Mouse (Mus musculus) left cerebral cortex, postnatal 25 days (tissue): ENCODE data around the gene Shisa8. TPM values are rescaled to one million over a fixed set of nuclear protein-coding genes. Genes with fewer than 3 reads are reported as not detected.

ENCODE experiments used
- DNase-seq, 2 experiments: peaks; one replicate each; pipeline ENCODE4 v3.0.0; 2022; ENCODE audit warnings: low spot score in 2 of 2, mixed read lengths in 1 of 2
- intact Hi-C: fragments of 180-260 bp; cut with DNase I; formaldehyde crosslinking; loops from one replicate; pipeline ENCODE4 v1.15.1; 2025
- total RNA-seq, 2 experiments: library from RNA; stranded (reverse); gene quantifications; 2 replicates each; pipeline ENCODE4 v1.2.3; 2021

Gene Shisa8
- total RNA-seq, 2 experiments from 2014 or later: 2.3 to 4.2 TPM

GRCm38 (mm10) chr15:82184656-82185055, 28.0 kb downstream of the Shisa8 start:
- DNase-seq: no peak
- intact Hi-C loops: no loop called here

DNA sequence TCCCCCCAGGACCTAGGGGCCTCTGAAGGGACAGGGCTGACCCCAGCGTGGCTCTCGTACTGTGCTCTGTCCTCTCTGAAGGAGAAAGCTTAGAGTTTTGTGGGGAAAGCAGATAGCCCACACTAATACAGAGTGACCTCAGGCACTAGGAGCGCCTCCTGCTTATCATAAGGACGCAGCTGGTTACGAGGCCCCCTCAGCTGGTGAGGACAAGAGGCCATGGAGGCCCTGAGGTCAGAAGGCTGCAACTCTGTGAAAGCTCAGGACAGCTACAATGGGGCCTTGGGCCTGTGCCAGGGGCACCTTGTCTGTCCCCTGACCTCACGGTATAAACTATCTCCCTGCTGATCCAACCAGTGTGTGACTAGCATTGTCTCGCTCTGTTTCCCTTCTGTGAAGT, 28.4 kb downstream of the Shisa8 start:
- intact Hi-C loops: no loop called here

GRCm38 (mm10) chr15:82183596-82183995, 29.0 kb downstream of the Shisa8 start:
- intact Hi-C loops: no loop called here
- DNase-seq: no peak

More for the DNA sequence above, 28.4 kb downstream of the Shisa8 start:
- DNase-seq: no peak

DNA sequence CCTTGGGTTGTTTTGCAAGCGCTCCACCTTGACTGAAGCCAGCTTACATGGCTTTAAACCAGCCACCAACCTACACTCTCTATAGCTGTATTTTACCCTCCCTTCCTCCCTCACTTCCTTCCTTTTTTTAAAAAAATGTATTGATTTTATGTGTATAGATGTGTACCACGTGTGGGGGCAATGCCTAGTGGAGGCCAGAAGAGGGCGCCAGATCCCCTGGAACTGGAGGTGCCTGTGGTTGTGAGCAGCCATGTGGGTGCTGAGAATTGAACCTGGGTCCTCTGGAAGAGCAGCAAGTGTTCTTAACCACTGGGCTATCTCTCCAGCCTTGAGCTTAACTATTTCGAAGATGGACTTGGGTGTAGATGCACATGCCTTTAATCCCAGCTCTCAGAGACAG, 30.3 kb downstream of the Shisa8 start:
- no peak for DNase-seq
- intact Hi-C loops: no loop called here

DNA sequence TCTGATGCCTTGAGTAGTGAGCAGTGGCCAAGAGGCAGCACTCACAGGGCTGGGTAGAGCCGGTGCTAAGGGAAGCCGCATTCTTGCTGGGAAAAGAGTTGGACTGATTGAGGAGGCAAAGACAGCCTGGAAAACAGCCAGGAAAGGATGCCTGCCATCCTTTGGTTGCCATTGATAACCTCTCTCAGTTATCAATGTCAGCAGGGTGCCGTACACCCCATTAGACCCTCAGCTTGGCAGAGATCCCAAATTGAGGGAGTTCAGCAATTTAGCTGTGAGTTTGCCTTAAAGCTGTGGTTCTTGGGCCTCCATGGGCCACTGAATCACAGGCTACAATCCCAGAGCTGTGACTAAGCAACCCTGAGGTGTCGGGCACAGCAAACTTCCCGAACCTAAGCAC, 31.5 kb downstream of the Shisa8 start:
- no peak for DNase-seq
- intact Hi-C loops: no loop called here

- no peak for DNase-seq
- intact Hi-C loops: no loop called here
These were observed 34.8 kb downstream of the Shisa8 start for GRCm38 (mm10) chr15:82177743-82178290.

DNA sequence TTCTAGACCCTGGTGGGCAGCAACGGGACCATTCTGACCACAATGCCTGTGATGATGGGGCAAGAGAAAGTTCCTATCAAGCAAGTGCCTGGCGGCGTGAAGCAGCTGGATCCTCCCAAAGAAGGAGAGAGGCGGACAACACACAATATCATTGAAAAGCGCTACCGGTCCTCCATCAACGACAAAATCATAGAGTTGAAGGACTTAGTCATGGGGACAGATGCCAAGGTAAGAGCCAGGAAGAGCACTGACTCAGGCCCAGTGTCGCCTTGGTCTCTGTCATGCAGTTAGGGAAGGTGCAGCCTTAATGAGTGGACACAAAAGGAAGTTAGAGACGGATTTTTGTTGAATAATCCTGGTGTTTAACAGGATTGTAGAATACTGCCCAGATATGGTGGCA, 37.5 kb downstream of the Shisa8 start:
- intact Hi-C loops: no loop called here
- no peak for DNase-seq

GRCm38 (mm10) chr15:82172648-82173047, 40.0 kb downstream of the Shisa8 start:
- intact Hi-C loops: no loop called here
- DNase-seq: no peak

GRCm38 (mm10) chr15:82170437-82171377, 41.9 kb downstream of the Shisa8 start:
- no peak for DNase-seq
- intact Hi-C loops: no loop called here

DNA sequence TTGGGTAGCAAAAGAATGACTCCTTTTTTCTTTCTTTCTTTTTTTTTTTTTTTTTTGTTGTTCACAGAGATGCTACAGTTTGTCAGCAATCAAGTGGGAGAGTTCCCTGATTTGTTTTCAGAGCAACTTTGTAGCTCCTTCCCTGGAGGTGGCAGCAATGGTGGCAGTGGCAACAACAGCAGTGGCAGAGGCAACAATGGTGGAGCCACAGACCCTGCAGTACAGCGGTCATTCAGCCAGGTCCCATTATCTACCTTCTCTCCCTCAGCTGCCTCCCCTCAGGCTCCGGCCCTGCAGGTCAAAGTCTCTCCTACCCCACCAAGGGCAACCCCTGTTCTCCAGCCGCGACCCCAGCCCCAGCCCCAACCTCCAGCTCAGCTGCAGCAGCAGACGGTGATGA, 42.9 kb downstream of the Shisa8 start:
- intact Hi-C loops: no loop called here

DNA sequence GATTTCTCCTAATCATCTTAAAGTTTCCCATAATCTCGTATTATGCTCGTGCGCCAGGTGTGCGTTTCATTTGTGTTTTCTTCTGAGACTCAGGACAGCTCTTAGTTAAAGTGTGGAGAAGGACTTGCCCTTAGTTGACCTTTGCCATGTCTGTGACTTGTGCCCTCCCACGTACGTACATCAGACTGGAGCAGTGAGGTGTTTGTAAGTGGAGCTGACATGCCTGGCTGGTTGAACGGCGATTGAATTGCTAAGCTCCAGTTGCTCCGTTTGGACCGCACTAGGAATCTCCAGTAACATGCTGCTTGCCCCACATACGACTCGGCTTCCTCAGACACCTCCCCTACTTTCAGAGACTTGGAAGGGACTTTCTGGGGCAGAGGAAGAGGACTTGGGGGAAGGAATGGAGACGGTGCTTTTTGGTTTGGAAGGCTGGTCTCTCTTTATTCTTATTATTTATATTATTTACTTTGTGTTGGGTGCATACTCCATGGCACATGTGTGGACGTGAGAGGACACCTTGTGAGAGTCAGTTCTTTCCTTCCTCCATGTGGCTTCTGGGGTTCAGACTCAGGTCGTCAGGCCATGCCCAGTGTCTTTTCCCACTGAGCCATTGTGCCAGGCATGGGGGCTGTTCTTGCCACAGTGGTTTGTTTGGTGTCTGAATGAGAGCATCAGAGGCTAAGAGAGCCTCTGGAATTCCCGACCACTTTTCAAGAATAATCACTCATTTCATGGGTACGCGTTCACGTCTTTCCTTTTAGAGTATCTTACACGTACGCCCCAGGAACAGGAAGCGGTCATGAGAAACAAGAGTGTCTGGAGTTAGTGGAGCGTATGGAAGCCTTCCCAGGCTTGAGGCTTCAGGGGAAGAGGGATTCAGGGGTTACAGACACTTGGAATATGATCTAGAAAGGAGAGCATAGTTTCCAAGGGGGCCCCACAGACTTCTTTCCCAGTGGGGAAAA, 45.1 kb downstream of the Shisa8 start:
- intact Hi-C loops: no loop called here
- DNase-seq: no peak

More for the DNA sequence above, 42.9 kb downstream of the Shisa8 start:
- no peak for DNase-seq

DNA sequence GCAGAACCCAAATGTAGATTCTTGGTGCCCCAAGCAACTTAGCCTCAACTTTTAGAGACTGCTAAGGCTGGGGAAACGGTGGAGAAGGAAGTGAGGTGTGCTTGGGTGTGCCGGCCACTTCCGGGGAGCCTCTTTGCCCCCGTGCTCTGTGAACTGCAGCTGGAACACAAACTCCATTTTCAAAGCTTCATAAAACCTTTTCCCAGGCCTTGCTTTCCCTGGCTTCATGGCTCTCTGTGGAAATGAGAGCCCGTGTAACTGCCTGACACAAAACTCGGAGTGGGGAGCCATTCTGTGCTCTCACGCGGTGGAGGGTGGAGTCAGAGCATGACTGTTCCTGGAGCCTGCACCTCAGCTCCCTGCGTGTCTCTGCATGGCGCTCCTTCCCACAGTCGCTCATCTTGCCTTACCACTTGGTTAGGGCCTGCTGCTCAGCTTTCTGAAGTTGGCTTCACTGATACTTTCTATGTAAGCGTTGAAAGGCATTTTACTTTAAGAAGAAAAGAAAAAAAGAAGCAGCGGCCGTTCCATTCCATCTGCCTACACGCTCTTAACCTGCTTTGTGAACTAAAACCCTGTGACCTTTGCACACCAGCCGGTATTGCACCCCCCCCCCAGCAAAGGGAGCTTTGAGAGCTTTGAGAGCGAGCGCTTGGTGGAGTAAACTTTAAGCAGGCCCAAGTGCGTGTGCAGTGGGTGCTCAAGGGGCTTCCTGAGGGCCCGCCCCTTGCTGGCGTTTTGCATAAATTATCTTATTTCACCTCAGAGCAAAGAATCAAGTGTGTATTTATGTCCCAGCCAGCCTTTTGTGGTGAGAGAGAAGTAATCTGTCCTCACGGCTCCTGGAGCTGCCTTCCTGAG, 46.1 kb downstream of the Shisa8 start:
- intact Hi-C loops: no loop called here
- peak in 1 of 2 experiments; percentile 39 for DNase-seq

DNA sequence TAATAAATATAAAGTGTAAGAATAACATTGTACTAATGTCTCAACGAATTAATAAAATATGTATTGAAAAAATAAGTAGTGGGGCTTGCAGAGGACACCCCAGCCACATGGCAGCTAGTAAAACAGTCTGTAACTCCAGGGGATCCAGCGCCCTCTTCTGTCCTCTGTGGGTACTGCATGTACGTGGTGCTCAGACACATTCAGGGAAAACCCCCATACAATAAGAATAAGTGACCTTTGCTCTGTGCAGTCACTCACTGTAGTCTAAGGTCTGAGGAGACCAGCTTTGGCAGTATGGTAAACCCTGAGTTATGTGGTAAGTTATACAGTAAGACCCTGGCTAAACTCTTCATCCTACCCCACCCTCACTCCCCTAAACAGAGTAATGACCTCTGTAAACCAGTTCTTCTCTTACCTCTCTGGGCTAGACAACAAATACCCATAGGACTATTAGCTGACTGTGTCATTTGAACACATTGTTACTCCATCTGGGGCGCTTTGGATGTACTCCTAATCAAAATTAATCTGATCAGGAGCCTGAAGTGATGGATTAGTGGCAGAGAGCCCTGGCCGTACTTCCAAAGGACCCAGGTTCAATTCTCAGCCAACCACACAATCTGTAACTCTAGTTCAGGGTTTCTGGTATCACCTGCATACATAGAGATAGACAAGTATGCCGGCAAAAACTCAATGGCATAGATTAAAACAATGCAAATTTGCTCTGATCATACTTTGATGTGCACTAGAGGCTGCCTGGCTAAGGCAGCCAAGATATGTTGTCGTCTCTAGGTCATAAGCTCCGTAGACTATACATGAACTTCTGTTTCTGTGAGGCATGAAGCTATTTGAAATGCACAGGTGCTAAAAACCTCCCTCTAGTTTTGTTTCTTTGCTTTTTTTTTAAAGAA, 47.0 kb downstream of the Shisa8 start:
- peak; percentile 69 to 75 for DNase-seq
- intact Hi-C loops: loop anchor here (2.0 kb wide), 2 partner anchors 17 to 27 kb away; no protein-coding TSS in a partner anchor

- no peak for DNase-seq
- intact Hi-C loops: loop anchor here (2.0 kb wide), 2 partner anchors 16 to 26 kb away; no protein-coding TSS in a partner anchor
These were observed 48.1 kb downstream of the Shisa8 start for GRCm38 (mm10) chr15:82164496-82164895.

DNA sequence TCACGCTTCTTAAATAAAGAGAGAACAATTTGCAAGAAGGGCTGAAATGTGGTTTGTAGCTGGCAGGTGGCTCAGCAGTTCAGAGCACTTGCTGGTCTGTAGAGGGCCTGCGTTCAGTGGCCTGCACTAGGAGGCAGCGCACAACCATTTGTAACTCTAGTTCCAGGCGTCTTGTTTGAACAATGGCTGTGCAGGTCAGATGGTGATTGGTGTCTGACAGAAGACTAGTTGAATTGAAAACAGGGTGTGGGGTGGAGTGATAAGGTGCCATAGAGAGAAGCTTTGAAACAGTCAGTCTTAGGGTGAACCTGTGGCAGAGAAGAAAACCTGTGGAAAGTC, 48.6 kb downstream of the Shisa8 start:
- intact Hi-C loops: loop anchor here (2.0 kb wide), 2 partner anchors 15 to 25 kb away; no protein-coding TSS in a partner anchor
- no peak for DNase-seq

GRCm38 (mm10) chr15:82163356-82164060, 49.1 kb downstream of the Shisa8 start:
- intact Hi-C loops: loop anchor here (2.0 kb wide), 2 partner anchors 15 to 25 kb away; no protein-coding TSS in a partner anchor
- no peak for DNase-seq

GRCm38 (mm10) chr15:82161965-82162600, 50.5 kb downstream of the Shisa8 start:
- DNase-seq: no peak
- intact Hi-C loops: no loop called here
